Mouse (Mus musculus): ENCODE data around the gene Pigz. TPM values are rescaled to one million over a fixed set of nuclear protein-coding genes. Genes with fewer than 3 reads are reported as not detected.

The Pigz gene
- 1.2 and 1.5 TPM in 2 replicates for polyA plus RNA-seq (2014; fragmentation: Nextera tagmentation; extraction: Ambion mirVana)

- H3K27ac ChIP-seq (ENCODE audit: low read depth, low read length): peak within 1 kb of the TSS; percentile 95
- WGBS: 3% methylated on average over 42 of the region's 42 CpGs
- peak within 1 kb of the TSS; percentile 84 for H3K4me2 ChIP-seq (replicated peaks; ENCODE audit: low read depth, low read length)
- H3K9ac ChIP-seq (ENCODE audit: low read depth, low read length): peak within 1 kb of the TSS; percentile 74
- peaks cover 5% of the 10 kb centered on the region; the same call in 1 of the 2 replicates for H3K4me1 ChIP-seq (replicated peaks; ENCODE audit: control insufficient read depth, insufficient read depth, low read length)
- no peaks in the 10 kb centered on the region for H3K36me3 ChIP-seq (ENCODE audit: control insufficient read depth, insufficient read depth, low read length)
- H3K27me3 ChIP-seq (ENCODE audit: control insufficient read depth, insufficient read depth, low read length): peaks cover 20% of the 10 kb centered on the region
- H3K4me3 ChIP-seq (ENCODE audit: low read depth, low read length): peak within 1 kb of the TSS; percentile 43
- DNase-seq (ENCODE audit: low spot score): peak; percentile 64
- ATAC-seq (ENCODE audit: low FRiP score): peak; percentile 29; the same call in 1 of the 2 replicates
- H3K9me3 ChIP-seq (ENCODE audit: control insufficient read depth, low read length): no peaks in the 10 kb centered on the region
These were observed at the start of gene Pigz for GRCm38 (mm10) chr16:31933751-31934549. Gene Pigz, plus strand, starts transcription at chr16:31933851.

DNA sequence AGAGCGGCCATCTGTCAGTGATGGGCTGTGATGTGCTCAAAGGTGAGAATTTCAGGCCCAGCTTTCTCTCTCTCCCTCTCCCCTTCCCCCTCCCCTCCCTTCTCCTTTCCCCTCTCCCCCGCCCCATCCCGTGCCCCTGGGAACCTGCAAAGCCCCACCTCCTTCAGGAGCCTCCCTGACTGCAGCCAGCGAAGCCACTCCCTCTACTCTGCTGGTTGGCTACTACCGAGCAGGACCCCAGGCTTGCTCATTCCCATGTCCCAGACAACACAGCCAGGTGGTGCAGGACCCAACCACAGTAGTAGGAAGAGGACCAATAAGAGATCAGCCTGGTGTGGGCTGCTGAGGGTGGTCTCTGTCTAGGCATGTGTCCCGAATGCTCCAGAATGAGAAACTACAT lies 49.7 kb upstream of the Pigz start:
- H3K36me3 ChIP-seq (ENCODE audit: control insufficient read depth, insufficient read depth, low read length): no peaks in the 10 kb centered on the region
- H3K4me1 ChIP-seq (replicated peaks; ENCODE audit: control insufficient read depth, insufficient read depth, low read length): no peaks in the 10 kb centered on the region
- no peak overlapping the region for H3K27ac ChIP-seq (ENCODE audit: low read depth, low read length)
- no peaks in the 10 kb centered on the region for H3K27me3 ChIP-seq (ENCODE audit: control insufficient read depth, insufficient read depth, low read length)
- 11% methylated on average over 5 of the region's 6 CpGs for WGBS
- no peak overlapping the region for H3K4me3 ChIP-seq (ENCODE audit: low read depth, low read length)
- H3K4me2 ChIP-seq (replicated peaks; ENCODE audit: low read depth, low read length): no peak overlapping the region
- no peaks in the 10 kb centered on the region for H3K9me3 ChIP-seq (ENCODE audit: control insufficient read depth, low read length)
- peak; percentile 58 for ATAC-seq (ENCODE audit: low FRiP score)
- no peak overlapping the region for H3K9ac ChIP-seq (ENCODE audit: low read depth, low read length)
- DNase-seq (ENCODE audit: low spot score): peak; percentile 18

DNA sequence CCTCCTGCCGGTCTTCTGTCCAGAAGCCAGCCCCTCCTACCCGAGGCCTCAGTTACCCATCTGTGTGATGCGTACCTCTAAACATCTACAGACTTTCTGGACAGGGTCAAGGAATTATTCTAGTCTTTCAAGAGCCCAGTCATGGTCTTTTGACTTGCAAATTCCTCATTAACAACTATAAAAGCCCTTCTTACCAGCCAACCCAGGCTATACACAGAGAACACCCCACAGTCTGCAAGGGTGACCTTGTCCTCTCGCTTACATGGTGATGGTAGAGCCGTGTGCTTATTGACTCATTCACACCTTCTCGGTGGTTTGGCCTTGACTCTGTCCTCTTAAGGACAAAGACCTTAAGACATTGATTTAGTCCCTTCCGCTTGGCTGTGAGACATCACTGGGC lies 42.7 kb upstream of the Pigz start:
- no peaks in the 10 kb centered on the region for H3K36me3 ChIP-seq (ENCODE audit: control insufficient read depth, insufficient read depth, low read length)
- H3K4me1 ChIP-seq (replicated peaks; ENCODE audit: control insufficient read depth, insufficient read depth, low read length): no peaks in the 10 kb centered on the region
- H3K27me3 ChIP-seq (ENCODE audit: control insufficient read depth, insufficient read depth, low read length): no peaks in the 10 kb centered on the region
- no peak overlapping the region for H3K4me3 ChIP-seq (ENCODE audit: low read depth, low read length)
- no peaks in the 10 kb centered on the region for H3K9me3 ChIP-seq (ENCODE audit: control insufficient read depth, low read length)
- H3K4me2 ChIP-seq (replicated peaks; ENCODE audit: low read depth, low read length): no peak overlapping the region
- no peak for ATAC-seq (ENCODE audit: low FRiP score)
- no peak for DNase-seq (ENCODE audit: low spot score)
- WGBS: 61% methylated on average over 7 of the region's 7 CpGs
- H3K27ac ChIP-seq (ENCODE audit: low read depth, low read length): no peak overlapping the region
- no peak overlapping the region for H3K9ac ChIP-seq (ENCODE audit: low read depth, low read length)

DNA sequence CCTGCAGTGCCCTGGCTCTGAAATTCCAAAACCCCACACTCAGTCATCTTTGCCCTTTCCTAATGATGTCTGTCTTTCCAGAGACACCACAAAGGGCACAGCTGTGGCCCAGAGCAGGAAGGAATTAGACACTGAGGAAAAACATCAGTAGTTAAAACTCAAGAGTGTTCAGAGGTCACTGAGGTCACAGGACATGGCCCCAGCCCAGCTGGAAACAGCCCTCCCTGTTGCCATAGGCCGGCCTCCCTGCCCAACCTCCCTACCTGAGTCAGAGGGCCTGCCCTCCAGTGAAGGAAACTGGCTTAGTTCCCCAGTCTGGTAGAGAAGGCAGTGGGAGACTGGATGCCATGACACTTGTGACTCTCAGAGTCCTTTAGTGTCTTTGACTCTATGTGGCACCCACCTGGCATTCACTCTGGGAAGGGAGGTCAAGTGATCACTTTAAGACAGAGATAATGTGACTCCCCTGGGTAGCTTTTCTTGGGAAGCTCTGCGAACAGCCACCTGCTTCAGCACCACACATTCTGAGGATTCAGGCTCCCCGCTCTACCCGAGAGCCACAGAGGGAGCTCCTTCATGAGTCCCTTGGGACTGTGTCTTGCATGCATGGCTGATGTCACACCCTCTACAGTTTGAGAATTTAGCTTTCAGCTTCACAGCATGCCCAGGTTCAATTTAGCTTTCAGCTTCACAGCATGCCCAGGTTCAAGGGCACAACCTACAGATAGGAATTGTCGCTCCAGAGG lies 40.1 kb upstream of the Pigz start:
- DNase-seq (ENCODE audit: low spot score) (no peak), ATAC-seq (ENCODE audit: low FRiP score) (no peak)
- H3K4me2 ChIP-seq (replicated peaks; ENCODE audit: low read depth, low read length): no peak overlapping the region
- H3K9ac ChIP-seq (ENCODE audit: low read depth, low read length): no peak overlapping the region
- H3K36me3 ChIP-seq (ENCODE audit: control insufficient read depth, insufficient read depth, low read length): no peaks in the 10 kb centered on the region
- no peak overlapping the region for H3K4me3 ChIP-seq (ENCODE audit: low read depth, low read length)
- peaks cover 4% of the 10 kb centered on the region; the same call in 1 of the 2 replicates for H3K4me1 ChIP-seq (replicated peaks; ENCODE audit: control insufficient read depth, insufficient read depth, low read length)
- no peaks in the 10 kb centered on the region for H3K27me3 ChIP-seq (ENCODE audit: control insufficient read depth, insufficient read depth, low read length)
- no peak overlapping the region for H3K27ac ChIP-seq (ENCODE audit: low read depth, low read length)
- WGBS: 60% methylated on average over 5 of the region's 5 CpGs
- H3K9me3 ChIP-seq (ENCODE audit: control insufficient read depth, low read length): no peaks in the 10 kb centered on the region

DNA sequence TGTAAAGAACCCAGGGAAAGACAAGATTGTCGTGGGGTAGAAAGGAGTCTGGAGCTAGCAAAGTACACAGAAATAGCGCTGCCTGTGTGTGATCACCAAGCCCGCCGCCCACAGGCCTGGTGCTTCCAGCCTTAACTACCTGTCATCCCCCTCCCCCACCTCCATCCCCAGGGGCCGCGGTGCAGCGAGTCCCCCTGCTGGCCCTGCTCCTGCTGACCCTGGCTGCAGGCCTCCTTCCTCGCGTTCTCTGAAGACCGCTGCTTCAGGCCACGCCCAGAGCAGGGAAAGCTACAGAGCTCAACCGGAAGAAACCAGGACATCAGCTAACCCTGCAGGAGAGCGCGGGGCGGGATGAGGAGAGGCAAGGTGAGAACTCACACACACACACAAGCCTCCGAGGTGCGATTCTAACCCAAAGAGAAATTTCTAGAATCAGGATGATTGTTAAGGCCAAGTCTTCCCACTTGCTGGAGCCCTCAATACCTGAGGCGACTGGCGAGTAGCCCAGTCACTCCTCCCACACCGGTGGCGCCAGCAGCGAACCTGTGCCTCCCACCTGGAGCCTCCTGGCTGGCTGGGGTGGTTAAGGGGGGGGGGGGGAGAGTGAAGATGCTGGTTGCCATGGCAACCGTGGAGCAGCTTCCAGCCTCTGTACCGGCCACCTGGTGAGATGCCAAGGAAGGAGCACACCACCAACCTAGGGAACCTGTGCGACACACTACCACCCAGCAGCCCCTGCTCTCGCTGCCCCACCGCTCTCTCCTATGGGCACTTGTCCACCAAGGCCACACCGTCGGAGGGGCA lies 36.5 kb upstream of the Pigz start:
- peak overlapping the region; percentile 49 for H3K9ac ChIP-seq (ENCODE audit: low read depth, low read length)
- H3K36me3 ChIP-seq (ENCODE audit: control insufficient read depth, insufficient read depth, low read length): no peaks in the 10 kb centered on the region
- 10% methylated on average over 27 of the region's 29 CpGs for WGBS
- no peaks in the 10 kb centered on the region for H3K27me3 ChIP-seq (ENCODE audit: control insufficient read depth, insufficient read depth, low read length)
- DNase-seq (ENCODE audit: low spot score) (peak; percentile 62), ATAC-seq (ENCODE audit: low FRiP score) (peak; percentile 66)
- no peak overlapping the region; the same call in 1 of the 2 replicates for H3K4me3 ChIP-seq (ENCODE audit: low read depth, low read length)
- H3K4me1 ChIP-seq (replicated peaks; ENCODE audit: control insufficient read depth, insufficient read depth, low read length): peaks cover 4% of the 10 kb centered on the region; the same call in 1 of the 2 replicates
- H3K9me3 ChIP-seq (ENCODE audit: control insufficient read depth, low read length): no peaks in the 10 kb centered on the region
- H3K4me2 ChIP-seq (replicated peaks; ENCODE audit: low read depth, low read length): peak overlapping the region; percentile 42
- H3K27ac ChIP-seq (ENCODE audit: low read depth, low read length): no peak overlapping the region

DNA sequence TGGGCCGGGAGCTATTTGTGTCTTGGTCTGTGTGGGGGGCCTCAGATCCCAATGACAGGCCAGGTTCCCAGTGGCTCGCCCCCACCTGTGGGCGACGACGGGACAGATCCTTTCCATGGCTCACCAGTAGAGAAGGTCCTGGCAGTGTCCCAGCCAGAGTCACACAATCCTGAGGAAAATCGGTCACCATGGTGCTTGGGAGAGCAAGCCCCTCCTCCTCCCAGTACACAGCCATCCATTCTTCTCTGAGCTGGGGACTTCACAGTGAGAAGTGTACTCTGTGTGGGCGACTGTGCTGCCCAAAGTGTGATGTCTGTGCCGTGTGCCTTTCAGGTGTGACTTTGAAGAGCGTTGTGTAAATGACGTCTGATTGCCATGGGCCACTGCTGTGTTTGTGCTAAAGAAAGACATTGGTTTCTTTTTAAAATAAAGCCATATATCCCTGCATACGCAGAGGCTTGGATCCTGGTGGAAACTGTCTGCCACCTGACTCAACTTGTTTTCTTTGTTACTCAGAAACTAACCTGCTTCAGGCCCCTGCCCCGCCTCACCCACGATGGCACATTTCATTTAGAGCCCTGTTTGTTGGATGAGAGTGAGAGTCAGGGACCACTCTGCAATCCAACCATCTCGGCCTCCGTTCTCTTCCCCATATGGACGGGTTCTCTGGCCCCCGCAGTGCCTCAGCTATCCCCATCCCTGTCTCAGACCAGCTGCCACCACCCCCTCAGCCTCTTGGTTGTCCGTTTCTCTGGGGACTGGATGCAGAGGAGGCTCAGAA lies 34.9 kb upstream of the Pigz start:
- no peak overlapping the region for H3K27ac ChIP-seq (ENCODE audit: low read depth, low read length)
- H3K4me2 ChIP-seq (replicated peaks; ENCODE audit: low read depth, low read length): no peak overlapping the region
- no peak overlapping the region for H3K9ac ChIP-seq (ENCODE audit: low read depth, low read length)
- WGBS: 74% methylated on average over 18 of the region's 18 CpGs
- no peaks in the 10 kb centered on the region for H3K36me3 ChIP-seq (ENCODE audit: control insufficient read depth, insufficient read depth, low read length)
- H3K27me3 ChIP-seq (ENCODE audit: control insufficient read depth, insufficient read depth, low read length): no peaks in the 10 kb centered on the region
- ATAC-seq (ENCODE audit: low FRiP score) (no peak), DNase-seq (ENCODE audit: low spot score) (no peak)
- peaks cover 4% of the 10 kb centered on the region; the same call in 1 of the 2 replicates for H3K4me1 ChIP-seq (replicated peaks; ENCODE audit: control insufficient read depth, insufficient read depth, low read length)
- H3K4me3 ChIP-seq (ENCODE audit: low read depth, low read length): no peak overlapping the region
- H3K9me3 ChIP-seq (ENCODE audit: control insufficient read depth, low read length): no peaks in the 10 kb centered on the region

DNA sequence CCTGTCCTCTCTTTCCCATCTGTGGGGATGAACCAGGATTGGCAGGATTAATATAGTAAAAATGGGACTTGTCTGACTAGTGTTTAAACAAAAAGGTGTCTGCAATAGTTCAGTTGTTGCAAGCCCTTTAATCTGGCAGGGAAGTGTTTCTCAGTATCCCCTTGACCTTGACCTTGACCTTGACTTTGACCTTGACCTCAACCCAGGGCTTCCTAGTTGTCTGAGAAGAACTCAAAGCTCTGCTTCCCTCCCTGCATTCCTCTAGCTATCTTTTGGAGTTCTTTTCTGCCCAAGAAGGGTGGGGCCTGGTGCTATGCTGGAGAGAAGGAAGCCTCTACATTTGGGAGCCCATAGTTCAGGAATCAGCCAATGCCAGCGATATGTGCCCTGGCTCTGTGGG lies 31.8 kb upstream of the Pigz start:
- H3K4me1 ChIP-seq (replicated peaks; ENCODE audit: control insufficient read depth, insufficient read depth, low read length): peaks cover 3% of the 10 kb centered on the region; the same call in 1 of the 2 replicates
- WGBS: 88% methylated on average over 1 of the region's 1 CpGs
- no peaks in the 10 kb centered on the region for H3K27me3 ChIP-seq (ENCODE audit: control insufficient read depth, insufficient read depth, low read length)
- H3K4me2 ChIP-seq (replicated peaks; ENCODE audit: low read depth, low read length): no peak overlapping the region
- no peak overlapping the region for H3K4me3 ChIP-seq (ENCODE audit: low read depth, low read length)
- H3K9me3 ChIP-seq (ENCODE audit: control insufficient read depth, low read length): no peaks in the 10 kb centered on the region
- H3K36me3 ChIP-seq (ENCODE audit: control insufficient read depth, insufficient read depth, low read length): no peaks in the 10 kb centered on the region
- no peak overlapping the region for H3K27ac ChIP-seq (ENCODE audit: low read depth, low read length)
- DNase-seq (ENCODE audit: low spot score) (no peak), ATAC-seq (ENCODE audit: low FRiP score) (no peak)
- no peak overlapping the region for H3K9ac ChIP-seq (ENCODE audit: low read depth, low read length)

DNA sequence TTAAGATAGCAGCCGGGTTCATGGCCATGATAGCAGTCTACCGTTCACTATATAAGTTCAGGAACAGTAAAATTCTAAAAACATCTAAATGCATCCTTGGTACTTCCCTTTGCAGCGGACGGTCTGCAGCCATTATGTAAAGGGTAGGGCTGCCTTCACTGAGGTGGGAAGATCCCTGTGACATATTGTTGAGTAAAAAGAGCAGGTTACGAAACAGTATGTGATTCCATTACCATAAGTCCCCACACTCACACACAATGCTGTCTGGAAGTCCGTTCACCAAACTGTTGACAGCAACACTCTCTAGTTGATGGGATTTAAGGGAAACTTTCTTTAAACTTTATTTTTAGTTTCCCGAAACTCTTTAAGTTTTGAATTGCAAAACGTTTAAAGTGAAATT lies 30.4 kb upstream of the Pigz start:
- H3K4me3 ChIP-seq (ENCODE audit: low read depth, low read length): no peak overlapping the region
- H3K9ac ChIP-seq (ENCODE audit: low read depth, low read length): no peak overlapping the region
- WGBS: 90% methylated on average over 8 of the region's 8 CpGs
- H3K27me3 ChIP-seq (ENCODE audit: control insufficient read depth, insufficient read depth, low read length): no peaks in the 10 kb centered on the region
- no peaks in the 10 kb centered on the region for H3K4me1 ChIP-seq (replicated peaks; ENCODE audit: control insufficient read depth, insufficient read depth, low read length)
- ATAC-seq (ENCODE audit: low FRiP score) (no peak), DNase-seq (ENCODE audit: low spot score) (no peak)
- H3K36me3 ChIP-seq (ENCODE audit: control insufficient read depth, insufficient read depth, low read length): no peaks in the 10 kb centered on the region
- H3K9me3 ChIP-seq (ENCODE audit: control insufficient read depth, low read length): no peaks in the 10 kb centered on the region
- no peak overlapping the region for H3K27ac ChIP-seq (ENCODE audit: low read depth, low read length)
- H3K4me2 ChIP-seq (replicated peaks; ENCODE audit: low read depth, low read length): no peak overlapping the region
